Mouse (Mus musculus) lung, adult 2 months (tissue): ENCODE results near the gene Mzf1. TPM values are rescaled to one million over a fixed set of nuclear protein-coding genes. Genes with fewer than 3 reads are reported as not detected.
A peak's percentile ranks its signal among the peaks of the same experiment; 100 is the strongest.
"Not testable (repeated sequence)": the region's sequence is repeated elsewhere in the genome, so short reads cannot be mapped to it uniquely, and the experiment has no call there.

Experiments
- DNase-seq: peaks from one replicate; pipeline ENCODE4 v3.0.0; 2022
- H3K4me1 ChIP-seq: fragments of 200-500 bp; 2 replicates; pipeline ENCODE4 v1.6.1; 2011; ENCODE audit warnings: low read length; ENCODE audit not compliant: control insufficient read depth, insufficient read depth
- H3K4me3 ChIP-seq: fragments of 200-500 bp; replicated peaks from 2 replicates; pipeline ENCODE3; 2011; ENCODE audit warnings: low read depth, mild to moderate bottlenecking, control low read depth, low read length; ENCODE audit errors: extremely low read depth
- CTCF ChIP-seq: fragments of 200-500 bp; IDR thresholded peaks from 2 replicates; pipeline ENCODE4 v1.5.1; 2011; ENCODE audit warnings: mild to moderate bottlenecking, low read length, control low read depth; ENCODE audit not compliant: insufficient read depth
- POLR2A ChIP-seq: fragments of 200-500 bp; IDR thresholded peaks from 2 replicates; pipeline ENCODE4 v1.6.1; 2011; ENCODE audit warnings: low read depth, mild to moderate bottlenecking, control low read depth, low read length, borderline replicate concordance; ENCODE audit errors: extremely low read depth
- WGBS: fragments of 180-500 bp; shearing (Covaris S2); methylation state at CpG from one replicate; pipeline ENCODE4 v1.1.7; 2018; 5-methylcytosine and 5-hydroxymethylcytosine counted together
- polyA plus RNA-seq: library from polyadenylated mRNA; depleted of rRNA; stranded (reverse); fragments of >200 nt; gene quantifications from 2 replicates; pipeline ENCODE4 v1.2.3, GENCODE M21; 2012; rRNA removed

Mzf1 gene
- 2.3 and 2.5 TPM in 2 replicates for polyA plus RNA-seq

DNA sequence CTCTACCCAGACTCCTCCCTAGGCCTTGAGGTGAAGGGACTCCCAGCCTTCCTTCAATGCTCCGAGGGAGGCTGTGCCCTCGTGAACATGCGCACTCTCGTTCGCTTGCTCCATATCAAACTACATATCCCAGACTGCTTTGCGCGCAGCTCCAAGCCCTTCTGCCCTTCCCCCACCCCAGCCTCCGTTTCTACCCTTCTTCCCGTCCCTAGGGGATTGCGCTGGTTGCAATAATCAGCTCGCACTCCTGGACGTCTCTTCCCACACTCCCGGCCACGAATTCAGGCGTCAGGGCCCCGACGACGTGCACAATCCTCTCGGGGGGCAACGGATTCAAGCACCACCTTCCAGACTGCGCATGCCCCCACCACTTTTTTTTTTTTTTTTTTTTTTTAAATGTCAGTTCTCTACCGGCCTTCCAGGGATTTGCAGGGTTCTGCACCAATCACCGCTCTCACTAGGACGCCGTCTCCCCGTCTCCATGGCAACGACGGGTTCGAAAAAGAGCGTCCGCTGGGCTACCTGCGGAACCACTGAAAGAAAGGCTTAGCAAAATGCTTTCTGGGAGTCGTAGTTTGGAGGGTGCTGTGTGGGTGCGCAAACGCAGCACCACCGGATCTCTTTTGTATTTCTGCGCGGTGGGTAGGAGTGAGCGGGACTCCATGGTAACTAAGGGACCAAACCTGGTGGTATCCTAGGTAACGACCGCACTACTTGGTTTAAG lies at the start of gene Mzf1:
TSS of gene Mzf1 (minus strand) at position 478 of the 724 bp plus-strand sequence.
- TF ChIP-seq POLR2A (peak; percentile 96; the same call in 1 of the 2 replicates), CTCF (no peak)
- peak; percentile 92 for DNase-seq
- under 1% methylated on average over 41 of the region's 41 CpGs for WGBS
- peak within 1 kb of the TSS; percentile 90 for H3K4me3 ChIP-seq
- no peaks in the 10 kb centered on the region for H3K4me1 ChIP-seq

DNA sequence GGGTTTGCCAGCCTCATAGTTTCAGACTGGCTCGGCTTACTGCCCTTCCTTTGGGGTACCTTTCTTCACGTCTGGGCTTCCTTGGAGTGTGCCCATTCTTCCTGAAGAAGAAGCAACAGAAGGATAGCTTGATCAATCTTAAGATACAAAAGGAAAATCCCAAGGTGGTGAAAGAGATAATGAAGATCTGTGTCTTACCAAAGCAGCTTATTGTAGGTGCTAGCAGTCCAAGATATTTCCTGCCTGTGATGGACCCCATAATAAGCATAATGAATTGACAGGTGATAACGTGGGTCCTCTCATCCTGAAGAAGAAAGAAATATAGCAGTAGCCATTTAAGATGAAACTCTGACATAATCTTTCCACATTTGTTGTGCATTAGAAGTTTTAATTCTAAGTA lies 40.5 kb upstream of the Mzf1 start, which contains the start of gene Vmn1r85:
TSS of gene Vmn1r85 (minus strand) at position 101 of the 400 bp plus-strand sequence.
- 44% methylated on average over 3 of the region's 3 CpGs for WGBS
- DNase-seq = no peak
- no peak within 1 kb of the TSS for H3K4me3 ChIP-seq
- no peak for TF ChIP-seq POLR2A
- TF ChIP-seq CTCF = no peak
- no peaks in the 10 kb centered on the region for H3K4me1 ChIP-seq

DNA sequence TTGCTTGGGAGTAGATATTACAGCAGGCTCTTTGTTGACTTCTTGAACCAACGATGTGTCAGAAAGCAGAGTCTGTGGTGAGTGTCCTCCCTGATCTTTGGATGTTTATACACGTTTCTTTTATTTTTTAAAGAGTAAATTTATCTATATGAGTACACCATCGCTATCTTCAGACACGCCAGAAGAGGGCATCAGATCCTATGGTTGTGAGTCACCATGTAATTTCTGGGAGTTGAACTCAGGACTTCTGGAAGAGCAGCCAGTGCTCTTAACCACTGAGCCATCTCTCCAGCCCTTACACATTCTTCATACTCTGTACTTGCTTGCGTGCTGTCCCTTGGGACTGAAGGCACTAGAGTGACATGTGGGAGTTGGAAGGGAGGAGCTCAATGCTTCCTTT lies 17.7 kb upstream of the Mzf1 start:
- no peak for DNase-seq
- no peak overlapping the region for H3K4me3 ChIP-seq
- WGBS = 55% methylated on average over 5 of the region's 5 CpGs
- no peak for TF ChIP-seq POLR2A
- no peak for TF ChIP-seq CTCF
- H3K4me1 ChIP-seq = no peaks in the 10 kb centered on the region

DNA sequence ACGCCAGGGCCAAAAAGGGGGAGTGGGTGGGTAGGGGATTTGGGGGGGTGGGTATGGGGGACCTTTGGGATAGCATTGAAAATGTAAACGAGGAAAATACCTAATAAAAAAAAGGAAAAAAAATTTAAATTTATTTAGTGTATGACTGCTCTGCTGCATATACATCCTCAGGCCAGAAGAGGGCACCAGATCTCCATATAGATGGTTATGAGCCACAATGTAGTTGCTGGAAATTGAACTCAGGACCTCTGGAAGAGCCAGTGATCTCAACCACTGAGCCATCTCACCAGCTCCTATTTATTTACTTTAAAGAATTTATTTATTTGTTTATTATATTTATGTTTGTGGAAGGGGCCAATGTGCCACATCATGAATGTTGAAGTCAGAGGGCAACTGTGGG lies 8.8 kb upstream of the Mzf1 start:
- 46% methylated on average over 2 of the region's 2 CpGs for WGBS
- DNase-seq, H3K4me1 ChIP-seq, H3K4me3 ChIP-seq: not testable (repeated sequence)

DNA sequence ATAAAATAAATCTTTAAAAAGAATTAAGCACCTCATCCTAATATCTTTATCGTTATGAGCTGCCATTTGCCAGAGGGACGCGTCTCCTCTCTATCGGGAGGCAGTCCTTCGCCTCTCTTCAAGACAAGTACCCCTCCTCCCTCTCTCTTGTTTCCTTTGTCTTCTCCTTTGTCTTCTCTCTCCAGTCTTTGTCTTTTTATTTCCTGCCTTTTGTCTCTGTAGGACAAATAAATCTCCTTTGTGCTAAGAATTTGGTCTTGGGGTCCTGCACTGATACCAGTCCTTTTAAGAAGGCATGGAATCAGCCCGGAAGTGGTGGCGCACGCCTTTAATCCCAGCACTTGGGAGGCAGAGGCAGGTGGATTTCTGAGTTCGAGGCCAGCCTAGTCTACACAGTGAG lies 5.0 kb upstream of the Mzf1 start:
- no peak overlapping the region for H3K4me3 ChIP-seq
- H3K4me1 ChIP-seq = no peaks in the 10 kb centered on the region
- DNase-seq = no peak
- WGBS = 89% methylated on average over 9 of the region's 9 CpGs
- no peak for TF ChIP-seq POLR2A
- TF ChIP-seq CTCF = no peak

DNA sequence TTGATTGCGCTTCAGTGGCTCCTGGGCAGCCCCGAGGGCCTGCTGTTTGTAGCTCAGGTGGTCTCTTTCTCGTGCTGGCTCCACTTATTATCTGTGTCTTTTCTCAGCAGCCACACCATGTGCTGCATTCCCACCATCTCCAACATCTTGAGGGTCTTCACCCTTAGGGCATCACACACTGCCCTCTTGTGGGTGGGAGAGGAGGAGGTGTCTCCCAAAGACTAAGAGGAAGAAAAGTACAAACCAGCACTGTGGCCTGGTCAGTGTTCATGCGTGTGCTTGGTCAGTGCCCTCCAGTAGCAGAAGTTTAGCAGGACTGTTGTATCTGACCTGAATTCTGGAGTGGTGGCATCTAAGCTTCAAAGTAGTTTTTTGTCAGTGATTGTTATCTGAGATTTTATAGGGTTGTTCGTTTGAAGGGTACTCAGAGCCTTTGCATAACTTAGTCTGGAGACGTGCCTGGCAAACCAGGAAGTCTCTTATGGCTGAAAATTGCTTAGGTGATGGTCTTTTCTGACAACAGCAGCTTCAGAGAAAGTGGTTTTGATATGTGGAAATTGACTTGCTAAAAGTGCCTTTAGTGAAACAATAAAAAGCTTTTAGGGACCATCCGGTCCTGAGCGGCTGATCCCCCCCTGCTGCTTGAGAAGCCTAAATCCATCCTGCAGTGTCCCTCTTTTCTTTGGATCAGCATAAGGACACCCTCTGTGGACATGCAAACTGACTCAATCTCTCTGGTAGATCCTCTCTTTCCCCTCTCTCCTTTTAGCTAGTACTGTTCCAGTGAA lies 2.5 kb upstream of the Mzf1 start:
- no peak for DNase-seq
- WGBS = 62% methylated on average over 8 of the region's 8 CpGs
- TF ChIP-seq POLR2A = no peak
- no peak for TF ChIP-seq CTCF

DNA sequence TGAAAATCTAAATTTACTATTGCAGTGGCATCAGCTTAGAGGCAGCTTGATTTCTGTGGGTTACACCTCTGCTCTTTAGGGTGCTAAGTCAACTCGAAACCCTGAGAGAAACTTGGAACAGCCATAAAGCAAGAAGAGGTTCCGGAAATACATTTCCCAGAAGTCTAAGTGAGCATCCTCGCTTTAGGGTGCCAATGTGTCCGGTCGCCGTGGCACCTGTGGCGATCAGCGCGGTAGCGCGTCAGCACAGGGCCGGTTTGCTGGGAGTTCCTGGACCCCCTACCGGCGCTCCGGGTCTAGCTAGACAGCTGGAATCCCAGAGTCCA lies 640 bp downstream of the Mzf1 start:
- WGBS = under 1% methylated on average over 15 of the region's 15 CpGs
- no peaks in the 10 kb centered on the region for H3K4me1 ChIP-seq
- no peak for DNase-seq
- peak overlapping the region; percentile 90 for H3K4me3 ChIP-seq
- TF ChIP-seq CTCF = no peak

More for the DNA sequence above, 2.5 kb upstream of the Mzf1 start:
- no peak overlapping the region for H3K4me3 ChIP-seq
- H3K4me1 ChIP-seq = no peaks in the 10 kb centered on the region

- no peaks in the 10 kb centered on the region for H3K4me1 ChIP-seq
- no peak overlapping the region for H3K4me3 ChIP-seq
- WGBS = 91% methylated on average over 2 of the region's 2 CpGs
- no peak for DNase-seq
- TF ChIP-seq CTCF (no peak), POLR2A (no peak)
Measured at GRCm38 (mm10) chr7:13053501-13053900, 1.1 kb downstream of the Mzf1 start.

GRCm38 (mm10) chr7:13053001-13053400 lies 1.6 kb downstream of the Mzf1 start:
- WGBS = 85% methylated on average over 13 of the region's 13 CpGs
- DNase-seq = no peak
- no peak overlapping the region for H3K4me3 ChIP-seq
- TF ChIP-seq POLR2A = no peak
- TF ChIP-seq CTCF = no peak
- no peaks in the 10 kb centered on the region for H3K4me1 ChIP-seq

- peak; percentile 75 for TF ChIP-seq CTCF
- no peak for TF ChIP-seq POLR2A
- DNase-seq = peak; percentile 56
- WGBS = 0% methylated on average over 2 of the region's 2 CpGs
- Histone ChIP-seq H3K4me1 (peaks cover 6% of the 10 kb centered on the region; the same call in 1 of the 2 replicates), H3K4me3 (no peak overlapping the region)
Measured at GRCm38 (mm10) chr7:13046084-13046483, 8.5 kb downstream of the Mzf1 start.
